ENCODE assay signal across 8 mouse cellular contexts in the genomic region with DNA sequence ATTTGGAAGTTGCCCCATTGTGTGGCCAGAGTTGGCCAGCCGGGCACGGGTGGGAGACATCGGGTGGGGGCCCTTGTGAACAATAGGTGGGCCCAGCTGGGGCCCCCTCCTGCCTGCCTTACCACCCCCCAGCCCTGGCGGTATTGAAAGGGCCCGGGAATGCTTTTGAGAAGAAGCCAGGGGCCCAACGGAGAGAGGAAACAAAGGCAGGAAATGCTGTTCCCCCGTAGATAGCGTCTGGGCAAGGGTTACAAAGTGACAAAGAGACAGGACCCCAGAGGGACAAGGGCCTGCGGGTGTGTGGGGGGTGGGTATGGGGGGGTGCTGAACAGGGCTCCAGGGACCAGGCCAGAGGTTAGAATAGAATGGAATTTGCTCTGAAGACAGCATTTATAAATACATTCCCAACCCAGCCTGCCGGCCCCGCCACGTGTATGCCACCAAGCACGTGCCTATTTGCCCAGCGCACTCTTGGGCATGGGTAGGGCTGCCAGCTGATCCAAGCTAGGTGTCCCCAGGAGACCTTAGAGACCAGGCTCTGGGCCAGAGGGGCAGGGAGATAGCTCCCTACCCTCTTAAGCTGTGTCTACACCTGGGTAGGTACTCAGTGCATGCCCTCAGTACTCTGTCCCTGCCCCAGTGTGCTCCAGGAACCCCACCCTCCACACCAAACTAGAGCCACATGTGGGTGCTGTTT. TPM values are rescaled to one million over a fixed set of nuclear protein-coding genes. Genes with fewer than 3 reads are reported as not detected.
DNase-seq lines count a peak whose midpoint lies in the region; ATAC-seq and TF ChIP-seq lines count a peak whose summit lies in the region.

No protein-coding gene starts in this region.

- peak; percentile 49; the same call in 1 of the 2 replicates for ATAC-seq in liver, embryonic 13.5 days (ENCODE audit: low read depth)

- H3K9ac ChIP-seq in liver, embryonic 13.5 days: no peak overlapping the region

- no peak overlapping the region for H3K4me3 ChIP-seq in thymus, adult 2 months (ENCODE audit: control insufficient read depth, insufficient read depth, low read length)
- H3K4me3 ChIP-seq in liver, embryonic 13.5 days (replicated peaks): no peak overlapping the region

- WGBS in thymus, adult 2 months: 17% methylated on average over 14 of the region's 14 CpGs
- 5% methylated on average over 14 of the region's 14 CpGs for WGBS in liver, embryonic 13.5 days (ENCODE audit: insufficient replicate concordance)

- H3K27me3 ChIP-seq in thymus, adult 2 months (ENCODE audit: control insufficient read depth, insufficient read depth, low read length): no peaks in the 10 kb centered on the region
- no peaks in the 10 kb centered on the region for H3K27me3 ChIP-seq in liver, embryonic 13.5 days

- H3K4me2 ChIP-seq in liver, embryonic 13.5 days: 0 out of 2 replicates have a peak overlapping the region, but pooled peaks have one; percentile 5

- peak; percentile 45 for DNase-seq in thymus, postnatal 4 days
- no peak for DNase-seq in thymus, adult 2 months
- peak; percentile 85 for DNase-seq in heart, postnatal 4 days
- DNase-seq in liver, embryonic 13.5 days: no peak
- no peak for DNase-seq in natural killer cell, adult 2 months (ENCODE audit: low spot score in 2 of 2)
- no peak for DNase-seq in right cerebral cortex, adult 18-20 months
- no peak for DNase-seq in urinary bladder, postnatal 4 days (ENCODE audit: low spot score in 2 of 2)
- DNase-seq in c-Kit-positive CD71-positive TER-119-positive erythroid progenitor cells, embryonic 14.5 days (ENCODE audit: low spot score): no peak

- H3K36me3 ChIP-seq in thymus, adult 2 months (ENCODE audit: control insufficient read depth, insufficient read depth, low read length): no peaks in the 10 kb centered on the region
- H3K36me3 ChIP-seq in liver, embryonic 13.5 days: no peaks in the 10 kb centered on the region

- TF ChIP-seq POLR2A in thymus, adult 2 months (IDR thresholded peaks at IDR 0.05; ENCODE audit: control insufficient read depth, extremely low read depth, insufficient read depth, low read length, poor library complexity): no peak

- no peak for TF ChIP-seq CTCF in thymus, adult 2 months (IDR thresholded peaks at IDR 0.05; ENCODE audit: borderline replicate concordance, control insufficient read depth, extremely low read depth, insufficient read depth, low read length, poor library complexity)

- no peak overlapping the region for H3K27ac ChIP-seq in thymus, adult 2 months (ENCODE audit: control insufficient read depth, insufficient read depth, low read length)
- H3K27ac ChIP-seq in liver, embryonic 13.5 days: peak overlapping the region; percentile 58

- peaks cover 31% of the 10 kb centered on the region for H3K4me1 ChIP-seq in thymus, adult 2 months (replicated peaks; ENCODE audit: control insufficient read depth, insufficient read depth, low read length)
- H3K4me1 ChIP-seq in liver, embryonic 13.5 days (replicated peaks): peaks cover 31% of the 10 kb centered on the region

- H3K9me3 ChIP-seq in liver, embryonic 13.5 days (replicated peaks): no peaks in the 10 kb centered on the region

RNA-seq across cellular contexts. Expression of a gene that starts 10.0 kb away (rescaled TPM):
- polyA plus RNA-seq in thymus, adult 2 months (2012; rRNA removed): 10.9 and 11.6 TPM in 2 replicates
- total RNA-seq in heart, postnatal 4 days (2021): 10 to 100 TPM; 46.4 to 50.7 TPM
- 0.63 and 0.76 TPM in 2 replicates for polyA plus RNA-seq in liver, embryonic 13.5 days (2015; fragmentation: Nextera tagmentation; extraction: Ambion mirVana)

RNA-seq across cellular contexts. Expression of a gene that starts 33.9 kb away (rescaled TPM):
- 61.9 and 72.6 TPM in 2 replicates for polyA plus RNA-seq in thymus, adult 2 months (2012; rRNA removed)
- total RNA-seq in heart, postnatal 4 days (2021): 1 to 10 TPM; 1.7 to 2.0 TPM
- polyA plus RNA-seq in liver, embryonic 13.5 days (2015; fragmentation: Nextera tagmentation; extraction: Ambion mirVana): 0.89 and 1.4 TPM in 2 replicates

Comparison
In these comparisons a context has a peak if more than half of its experiments do, and no peak if none do; other contexts are left out.
1. DNase-seq: peak in thymus, postnatal 4 days (single experiment) and heart, postnatal 4 days (single experiment); none in thymus, adult 2 months (single experiment), liver, embryonic 13.5 days (single experiment), natural killer cell, adult 2 months (0 of 2), right cerebral cortex, adult 18-20 months (single experiment), urinary bladder, postnatal 4 days (0 of 2) and c-Kit-positive CD71-positive TER-119-positive erythroid progenitor cells, embryonic 14.5 days (single experiment).
2. RNA of a gene that starts 33.9 kb away (polyA plus RNA-seq): 61.9 to 72.6 TPM in thymus, adult 2 months; 0.89 to 1.4 TPM in liver, embryonic 13.5 days; every median in the first group is over 10 times any median in the second.